Mouse (Mus musculus) stomach, embryonic 15.5 days (tissue): ENCODE results near the gene Sympk. TPM values are rescaled to one million over a fixed set of nuclear protein-coding genes. Genes with fewer than 3 reads are reported as not detected.
A peak's percentile ranks its signal among the peaks of the same experiment; 100 is the strongest.

ENCODE experiments used
- ATAC-seq: fragments of 200-750 bp; cut with Nextera tagmentation; 2 replicates; pipeline ENCODE4 v1.8.0; 2017; ENCODE audit warnings: low read depth, moderate number of reproducible peaks, moderate TSS enrichment; ENCODE audit not compliant: insufficient read depth, low FRiP score
- H3K27ac ChIP-seq: fragments of 300-500 bp; sonication (generic); 2 replicates; pipeline ENCODE4 v1.5.1; 2015; ENCODE audit warnings: mild to moderate bottlenecking, inconsistent platforms
- H3K27me3 ChIP-seq: fragments of 300-500 bp; sonication (generic); replicated peaks from 2 replicates; pipeline ENCODE4 v1.6.1; 2015; ENCODE audit warnings: inconsistent platforms
- H3K36me3 ChIP-seq: fragments of 300-500 bp; sonication (generic); 2 replicates; pipeline ENCODE4 v1.6.1; 2015; ENCODE audit warnings: inconsistent platforms
- H3K4me1 ChIP-seq: fragments of 300-500 bp; sonication (generic); 2 replicates; pipeline ENCODE4 v1.6.1; 2015; ENCODE audit warnings: inconsistent platforms
- H3K4me2 ChIP-seq: fragments of 300-500 bp; sonication (generic); 2 replicates; pipeline ENCODE4 v1.6.1; 2015; ENCODE audit warnings: mild to moderate bottlenecking, inconsistent platforms
- H3K4me3 ChIP-seq: fragments of 300-500 bp; sonication (generic); replicated peaks from 2 replicates; pipeline ENCODE4 v1.5.1; 2015; ENCODE audit warnings: inconsistent platforms
- H3K9ac ChIP-seq: fragments of 300-500 bp; sonication (generic); 2 replicates; pipeline ENCODE4 v1.6.1; 2015; ENCODE audit warnings: inconsistent platforms
- H3K9me3 ChIP-seq: fragments of 300-500 bp; sonication (generic); 2 replicates; pipeline ENCODE4 v1.6.1; 2016; ENCODE audit warnings: inconsistent platforms
- WGBS: fragments of 180-500 bp; shearing (Covaris S2); methylation state at CpG from one replicate; pipeline ENCODE4 v1.1.7; 2015; 5-methylcytosine and 5-hydroxymethylcytosine counted together
- polyA plus RNA-seq: library from polyadenylated mRNA; unstranded; fragments of >200 nt; fragmentation: Nextera tagmentation; extraction: Ambion mirVana; gene quantifications from 2 replicates; pipeline ENCODE4 v1.2.1, GENCODE M21; 2015

The Sympk gene
- polyA plus RNA-seq, 1 experiment from 2014 or later = 28.1 TPM

GRCm38 (mm10) chr7:19029084-19029653 lies 5.0 kb downstream of the Sympk start:
- peak; percentile 24; the same call in 1 of the 2 replicates for ATAC-seq
- H3K9ac ChIP-seq = no peak overlapping the region
- WGBS = 55% methylated on average over 6 of the region's 6 CpGs
- peaks cover 16% of the 10 kb centered on the region for H3K4me1 ChIP-seq
- H3K9me3 ChIP-seq = no peaks in the 10 kb centered on the region
- H3K4me3 ChIP-seq = no peak overlapping the region
- H3K4me2 ChIP-seq = no peak overlapping the region
- H3K27ac ChIP-seq = no peak overlapping the region
- H3K27me3 ChIP-seq = no peaks in the 10 kb centered on the region
- H3K36me3 ChIP-seq = peaks cover 26% of the 10 kb centered on the region

- H3K36me3 ChIP-seq = peaks cover 48% of the 10 kb centered on the region
- H3K4me3 ChIP-seq = no peak overlapping the region
- H3K27ac ChIP-seq = no peak overlapping the region
- H3K9ac ChIP-seq = no peak overlapping the region
- WGBS = 79% methylated on average over 4 of the region's 4 CpGs
- H3K4me1 ChIP-seq = no peaks in the 10 kb centered on the region
- H3K4me2 ChIP-seq = no peak overlapping the region
- ATAC-seq = no peak
- H3K27me3 ChIP-seq = no peaks in the 10 kb centered on the region
- H3K9me3 ChIP-seq = no peaks in the 10 kb centered on the region
Measured at GRCm38 (mm10) chr7:19031641-19032040, 7.5 kb downstream of the Sympk start.

- WGBS = 95% methylated on average over 6 of the region's 6 CpGs
- no peak overlapping the region for H3K27ac ChIP-seq
- no peaks in the 10 kb centered on the region for H3K4me1 ChIP-seq
- no peak overlapping the region for H3K4me2 ChIP-seq
- no peaks in the 10 kb centered on the region for H3K9me3 ChIP-seq
- peaks cover 86% of the 10 kb centered on the region for H3K36me3 ChIP-seq
- no peak for ATAC-seq
- H3K4me3 ChIP-seq = no peak overlapping the region
- H3K27me3 ChIP-seq = no peaks in the 10 kb centered on the region
- H3K9ac ChIP-seq = no peak overlapping the region
Measured at GRCm38 (mm10) chr7:19044616-19045015, 20.4 kb downstream of the Sympk start.

- H3K4me3 ChIP-seq = no peak overlapping the region
- ATAC-seq = no peak
- peaks cover 84% of the 10 kb centered on the region for H3K36me3 ChIP-seq
- H3K9me3 ChIP-seq = no peaks in the 10 kb centered on the region
- H3K27me3 ChIP-seq = no peaks in the 10 kb centered on the region
- no peaks in the 10 kb centered on the region for H3K4me1 ChIP-seq
- WGBS = 91% methylated on average over 11 of the region's 11 CpGs
- H3K4me2 ChIP-seq = no peak overlapping the region
- H3K9ac ChIP-seq = no peak overlapping the region
- no peak overlapping the region for H3K27ac ChIP-seq
Measured at GRCm38 (mm10) chr7:19046286-19047069, 22.3 kb downstream of the Sympk start.

- H3K36me3 ChIP-seq = peaks cover 71% of the 10 kb centered on the region
- no peaks in the 10 kb centered on the region for H3K9me3 ChIP-seq
- H3K27me3 ChIP-seq = no peaks in the 10 kb centered on the region
- H3K4me3 ChIP-seq = no peak overlapping the region
- H3K4me1 ChIP-seq = no peaks in the 10 kb centered on the region
- WGBS = 85% methylated on average over 14 of the region's 14 CpGs
- H3K9ac ChIP-seq = no peak overlapping the region
- H3K27ac ChIP-seq = no peak overlapping the region
- H3K4me2 ChIP-seq = no peak overlapping the region
- no peak for ATAC-seq
Measured at GRCm38 (mm10) chr7:19048006-19048527, 23.9 kb downstream of the Sympk start.

GRCm38 (mm10) chr7:19049252-19049651 lies 25.1 kb downstream of the Sympk start:
- WGBS = 90% methylated on average over 5 of the region's 5 CpGs
- Histone ChIP-seq H3K9me3 (no peaks in the 10 kb centered on the region), H3K36me3 (peaks cover 65% of the 10 kb centered on the region), H3K9ac (no peak overlapping the region), H3K4me1 (0 out of 2 replicates have a peak, but pooled peaks cover 5% of the 10 kb centered on the region), H3K27ac (no peak overlapping the region), H3K4me2 (no peak overlapping the region), H3K27me3 (no peaks in the 10 kb centered on the region), H3K4me3 (no peak overlapping the region)
- no peak for ATAC-seq

GRCm38 (mm10) chr7:19050172-19050571 lies 26.0 kb downstream of the Sympk start:
- no peak overlapping the region for H3K9ac ChIP-seq
- 0 out of 2 replicates have a peak, but pooled peaks cover 5% of the 10 kb centered on the region for H3K4me1 ChIP-seq
- H3K27ac ChIP-seq = no peak overlapping the region
- H3K36me3 ChIP-seq = peaks cover 59% of the 10 kb centered on the region
- no peaks in the 10 kb centered on the region for H3K27me3 ChIP-seq
- no peak overlapping the region for H3K4me2 ChIP-seq
- H3K4me3 ChIP-seq = no peak overlapping the region
- WGBS = 88% methylated on average over 8 of the region's 8 CpGs
- H3K9me3 ChIP-seq = no peaks in the 10 kb centered on the region
- ATAC-seq = no peak

- H3K4me1 ChIP-seq = 0 out of 2 replicates have a peak, but pooled peaks cover 5% of the 10 kb centered on the region
- ATAC-seq = no peak
- no peak overlapping the region for H3K4me2 ChIP-seq
- H3K27ac ChIP-seq = no peak overlapping the region
- no peak overlapping the region for H3K4me3 ChIP-seq
- no peak overlapping the region for H3K9ac ChIP-seq
- 66% methylated on average over 4 of the region's 4 CpGs for WGBS
- no peaks in the 10 kb centered on the region for H3K9me3 ChIP-seq
- peaks cover 50% of the 10 kb centered on the region for H3K36me3 ChIP-seq
- no peaks in the 10 kb centered on the region for H3K27me3 ChIP-seq
Measured at GRCm38 (mm10) chr7:19051161-19051560, 27.0 kb downstream of the Sympk start.

GRCm38 (mm10) chr7:19052345-19053135 lies 28.4 kb downstream of the Sympk start:
- no peak overlapping the region for H3K4me3 ChIP-seq
- no peaks in the 10 kb centered on the region for H3K27me3 ChIP-seq
- WGBS = 83% methylated on average over 15 of the region's 15 CpGs
- 0 out of 2 replicates have a peak, but pooled peaks cover 5% of the 10 kb centered on the region for H3K4me1 ChIP-seq
- H3K36me3 ChIP-seq = peaks cover 37% of the 10 kb centered on the region; the same call in 1 of the 2 replicates
- ATAC-seq = no peak
- H3K4me2 ChIP-seq = no peak overlapping the region
- H3K27ac ChIP-seq = no peak overlapping the region
- no peak overlapping the region for H3K9ac ChIP-seq
- no peaks in the 10 kb centered on the region for H3K9me3 ChIP-seq

GRCm38 (mm10) chr7:19053136-19053532 lies 29.0 kb downstream of the Sympk start:
- Histone ChIP-seq H3K4me1 (0 out of 2 replicates have a peak, but pooled peaks cover 5% of the 10 kb centered on the region), H3K9ac (no peak overlapping the region), H3K27me3 (no peaks in the 10 kb centered on the region), H3K36me3 (peaks cover 34% of the 10 kb centered on the region; the same call in 1 of the 2 replicates), H3K4me3 (no peak overlapping the region), H3K4me2 (no peak overlapping the region), H3K27ac (no peak overlapping the region), H3K9me3 (no peaks in the 10 kb centered on the region)
- ATAC-seq = no peak
- WGBS = 87% methylated on average over 7 of the region's 7 CpGs

- H3K4me1 ChIP-seq = 0 out of 2 replicates have a peak, but pooled peaks cover 5% of the 10 kb centered on the region
- H3K27ac ChIP-seq = no peak within 1 kb of the TSS
- no peaks in the 10 kb centered on the region for H3K9me3 ChIP-seq
- H3K4me2 ChIP-seq = peak within 1 kb of the TSS; percentile 37
- H3K36me3 ChIP-seq = peaks cover 30% of the 10 kb centered on the region; the same call in 1 of the 2 replicates
- ATAC-seq = peak; percentile 51; the same call in 1 of the 2 replicates
- H3K27me3 ChIP-seq = no peaks in the 10 kb centered on the region
- H3K9ac ChIP-seq = no peak within 1 kb of the TSS
- no peak within 1 kb of the TSS for H3K4me3 ChIP-seq
- WGBS = 30% methylated on average over 33 of the region's 33 CpGs
Measured at GRCm38 (mm10) chr7:19054047-19054776, 30.0 kb downstream of the Sympk start, which contains the start of gene Rsph6a. Gene Rsph6a (plus strand): TSS chr7:19054690.
